Mouse (Mus musculus): ENCODE results near the gene Ublcp1. TPM values are rescaled to one million over a fixed set of nuclear protein-coding genes. Genes with fewer than 3 reads are reported as not detected.

Ublcp1 gene
- total and polyA plus RNA-seq, 3 experiments: 18.9 to 34.1 (median 26.7) TPM

DNA sequence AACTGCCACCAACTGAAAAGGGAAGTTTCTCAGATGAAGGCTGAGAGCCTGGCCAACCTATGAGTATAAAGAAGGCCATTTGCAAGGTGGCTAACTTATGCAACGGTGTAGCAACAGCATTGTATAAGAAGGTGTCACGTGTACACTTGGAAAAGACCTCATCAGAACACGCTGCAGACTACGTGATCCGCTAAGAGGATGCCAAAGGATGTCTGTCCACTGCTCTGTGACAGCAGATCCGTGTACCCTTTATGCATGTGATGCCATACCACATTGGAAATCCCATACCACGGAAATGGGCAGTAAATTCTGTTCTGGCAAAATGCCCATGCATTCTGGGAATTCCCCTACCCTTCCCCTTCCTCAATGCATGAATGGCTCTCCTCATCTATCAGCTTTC, 33.8 kb upstream of the Ublcp1 start:
- Histone ChIP-seq H3K79me2 (replicated peaks; ENCODE audit: control insufficient read depth, extremely low read depth, insufficient read depth, poor library complexity, severe bottlenecking) (no peaks in the 10 kb centered on the region), H3K36me3 (replicated peaks in 1 of 2; ENCODE audit: control insufficient read depth in 1 of 2, insufficient read depth in 1 of 2, low read length in 1 of 2) (no peaks in the 10 kb centered on the region), H3K4me2 (ENCODE audit: insufficient read depth, low read depth, poor library complexity, severe bottlenecking) (peak overlapping the region; percentile 27), H3K4me1 (ENCODE audit: control insufficient read depth in 1 of 2, insufficient read depth in 2 of 2) (peaks cover 13 to 21% of the 10 kb centered on the region in 2 experiments), H3K27ac (ENCODE audit: insufficient read depth, low read depth) (peak overlapping the region; percentile 74), H3K4me3 (replicated peaks in 1 of 3; ENCODE audit: low read depth in 2 of 3, low read length in 2 of 3, poor library complexity in 1 of 3) (no peak overlapping the region), H3K27me3 (replicated peaks) (no peaks in the 10 kb centered on the region), H3K9me3 (replicated peaks; ENCODE audit: low read length) (no peaks in the 10 kb centered on the region), H3K9ac (ENCODE audit: insufficient read depth, low read depth) (no peak overlapping the region)
- dilution Hi-C loops (cut with MboI; ENCODE audit: extremely low pct_ligation_motif_present, extremely low pct_unique_long_range_greater_than_20kb, low sequenced_read_pairs): no loop called here
- in situ Hi-C loops (cut with MboI; ENCODE audit: low pct_ligation_motif_present, low pct_unique_long_range_greater_than_20kb, low sequenced_read_pairs): no loop called here
- DNase-seq (ENCODE audit: extremely low read depth): peak; percentile 57
- peak; percentile 61; the same call in 1 of the 2 replicates for TF ChIP-seq TBP (conservative IDR thresholded peaks at IDR 0.05; ENCODE audit: low read depth, low read length)
- TF ChIP-seq KAT2A (IDR thresholded peaks at IDR 0.05; ENCODE audit: insufficient replicate concordance, low read length): no peak
- no peak for TF ChIP-seq ZMIZ1 (IDR thresholded peaks at IDR 0.05; ENCODE audit: low read depth, low read length)
- TF ChIP-seq BHLHE40 (IDR thresholded peaks at IDR 0.05; ENCODE audit: low read depth, low read length): peak; percentile 96
- TF ChIP-seq CHD2 (IDR thresholded peaks at IDR 0.05; ENCODE audit: low read length): 0 out of 2 replicates have a peak, but pooled peaks have one; percentile 10
- TF ChIP-seq POLR2AphosphoS2 (IDR thresholded peaks at IDR 0.05; ENCODE audit: low read depth, low read length): no peak
- peak; percentile 83 for TF ChIP-seq TCF12 (IDR thresholded peaks at IDR 0.05; ENCODE audit: low read depth, low read length)
- TF ChIP-seq ETS1 (conservative IDR thresholded peaks at IDR 0.05; ENCODE audit: low read depth, low read length): peak; percentile 86
- peak; percentile 70 for TF ChIP-seq IRF4 (IDR thresholded peaks at IDR 0.05; ENCODE audit: low read depth, low read length)
- TF ChIP-seq MXI1 (IDR thresholded peaks at IDR 0.05; ENCODE audit: low read depth, low read length): peak; percentile 74
- peak; percentile 49; the same call in 1 of the 2 replicates for TF ChIP-seq MEF2A (IDR thresholded peaks at IDR 0.05; ENCODE audit: borderline replicate concordance, low read depth, low read length)
- TF ChIP-seq POLR2A (IDR thresholded peaks at IDR 0.05; ENCODE audit: low read depth, low read length): peak; percentile 34; the same call in 1 of the 2 replicates
- TF ChIP-seq USF2 (conservative IDR thresholded peaks at IDR 0.05; ENCODE audit: low read depth, low read length): peak; percentile 71
- TF ChIP-seq USF1 (IDR thresholded peaks at IDR 0.05; ENCODE audit: low read depth, low read length): peak; percentile 74
- TF ChIP-seq SMC3 (IDR thresholded peaks at IDR 0.05; ENCODE audit: low read depth, low read length): no peak
- 0 out of 2 replicates have a peak, but pooled peaks have one; percentile 8 for TF ChIP-seq JUND (conservative IDR thresholded peaks at IDR 0.05; ENCODE audit: low read depth, low read length)
- TF ChIP-seq EP300 (IDR thresholded peaks at IDR 0.05; ENCODE audit: low read length): peak; percentile 94
- TF ChIP-seq ELF1 (IDR thresholded peaks at IDR 0.05; ENCODE audit: low read depth, low read length): peak; percentile 58; the same call in 1 of the 2 replicates
- TF ChIP-seq MYC (IDR thresholded peaks at IDR 0.05; ENCODE audit: low read depth, low read length): peak; percentile 83
- TF ChIP-seq RAD21 (IDR thresholded peaks at IDR 0.05; ENCODE audit: low read depth, low read length): no peak
- peak; percentile 88 for TF ChIP-seq MAX (IDR thresholded peaks at IDR 0.05; ENCODE audit: low read length)

DNA sequence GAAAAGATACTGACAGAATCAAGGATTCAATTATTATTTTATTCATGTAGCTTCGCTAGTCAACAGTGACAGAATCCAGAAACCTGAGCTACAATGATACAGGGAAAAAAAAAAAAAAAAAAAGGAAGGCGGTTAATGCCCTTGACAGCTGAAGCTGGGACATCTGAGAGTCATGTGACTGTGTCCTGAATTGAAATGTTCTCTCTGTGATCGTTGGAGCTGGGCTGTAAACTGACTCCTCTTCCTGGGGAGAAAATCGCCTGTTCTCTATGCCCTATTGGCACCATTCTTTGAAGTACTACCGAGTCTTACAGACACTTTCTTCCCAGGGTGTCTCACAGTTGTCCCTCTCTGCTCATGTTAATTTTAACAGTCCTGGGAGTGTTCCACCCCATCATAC, 32.6 kb upstream of the Ublcp1 start:
- dilution Hi-C loops (cut with MboI; ENCODE audit: extremely low pct_ligation_motif_present, extremely low pct_unique_long_range_greater_than_20kb, low sequenced_read_pairs): no loop called here
- Histone ChIP-seq H3K4me1 (ENCODE audit: control insufficient read depth in 1 of 2, insufficient read depth in 2 of 2) (peaks cover 22 to 33% of the 10 kb centered on the region in 2 experiments), H3K9me3 (replicated peaks; ENCODE audit: low read length) (no peaks in the 10 kb centered on the region), H3K27ac (ENCODE audit: insufficient read depth, low read depth) (no peak overlapping the region), H3K4me3 (replicated peaks in 1 of 3; ENCODE audit: low read depth in 2 of 3, low read length in 2 of 3, poor library complexity in 1 of 3) (no peak overlapping the region), H3K36me3 (replicated peaks in 1 of 2; ENCODE audit: control insufficient read depth in 1 of 2, insufficient read depth in 1 of 2, low read length in 1 of 2) (no peaks in the 10 kb centered on the region), H3K4me2 (ENCODE audit: insufficient read depth, low read depth, poor library complexity, severe bottlenecking) (no peak overlapping the region), H3K79me2 (replicated peaks; ENCODE audit: control insufficient read depth, extremely low read depth, insufficient read depth, poor library complexity, severe bottlenecking) (no peaks in the 10 kb centered on the region), H3K9ac (ENCODE audit: insufficient read depth, low read depth) (no peak overlapping the region), H3K27me3 (replicated peaks) (no peaks in the 10 kb centered on the region)
- DNase-seq (ENCODE audit: extremely low read depth): no peak
- TF ChIP-seq IRF4 (IDR thresholded peaks at IDR 0.05; ENCODE audit: low read depth, low read length) (no peak), USF1 (IDR thresholded peaks at IDR 0.05; ENCODE audit: low read depth, low read length) (no peak), SMC3 (IDR thresholded peaks at IDR 0.05; ENCODE audit: low read depth, low read length) (no peak), SIN3A (IDR thresholded peaks at IDR 0.05; ENCODE audit: low read length) (no peak), ZMIZ1 (IDR thresholded peaks at IDR 0.05; ENCODE audit: low read depth, low read length) (no peak), UBTF (IDR thresholded peaks at IDR 0.05; ENCODE audit: low read depth, low read length) (no peak), NELFE (IDR thresholded peaks at IDR 0.05; ENCODE audit: low read depth, low read length) (no peak), ETS1 (conservative IDR thresholded peaks at IDR 0.05; ENCODE audit: low read depth, low read length) (no peak), GABPA (IDR thresholded peaks at IDR 0.05; ENCODE audit: insufficient replicate concordance, low read depth, low read length) (no peak), TBP (conservative IDR thresholded peaks at IDR 0.05; ENCODE audit: low read depth, low read length) (no peak)
- in situ Hi-C loops (cut with MboI; ENCODE audit: low pct_ligation_motif_present, low pct_unique_long_range_greater_than_20kb, low sequenced_read_pairs): no loop called here

All from CH12.LX (cell line).